Mouse (Mus musculus) hindbrain, embryonic 13.5 days (tissue): Measurements from ENCODE around the gene Eral1. TPM values are rescaled to one million over a fixed set of nuclear protein-coding genes. Genes with fewer than 3 reads are reported as not detected.

ENCODE experiments used
- ATAC-seq: fragments of 200-750 bp; cut with Nextera tagmentation; 2 replicates; pipeline ENCODE4 v1.8.0; 2017; ENCODE audit warnings: moderate TSS enrichment; ENCODE audit not compliant: low FRiP score
- H3K27ac ChIP-seq: fragments of 300-500 bp; sonication (generic); 2 replicates; pipeline ENCODE4 v1.5.1; 2015; ENCODE audit warnings: inconsistent platforms, mild to moderate bottlenecking, moderate library complexity
- H3K27me3 ChIP-seq: fragments of 300-500 bp; sonication (generic); 2 replicates; pipeline ENCODE4 v1.6.1; 2015; ENCODE audit warnings: mild to moderate bottlenecking, inconsistent platforms
- H3K36me3 ChIP-seq: fragments of 300-500 bp; sonication (generic); 2 replicates; pipeline ENCODE4 v1.6.1; 2015; ENCODE audit warnings: mild to moderate bottlenecking, inconsistent platforms
- H3K4me1 ChIP-seq: fragments of 300-500 bp; sonication (generic); replicated peaks from 2 replicates; pipeline ENCODE4 v1.6.1; 2015; ENCODE audit warnings: inconsistent platforms
- H3K4me2 ChIP-seq: fragments of 300-500 bp; sonication (generic); 2 replicates; pipeline ENCODE4 v1.6.1; 2015; ENCODE audit warnings: inconsistent platforms, mild to moderate bottlenecking, moderate library complexity
- H3K4me3 ChIP-seq: fragments of 300-500 bp; sonication (generic); 2 replicates; pipeline ENCODE4 v1.5.1; 2015; ENCODE audit warnings: mild to moderate bottlenecking, inconsistent platforms
- H3K9ac ChIP-seq: fragments of 300-500 bp; sonication (generic); 2 replicates; pipeline ENCODE4 v1.6.1; 2015; ENCODE audit warnings: mild to moderate bottlenecking, inconsistent platforms
- H3K9me3 ChIP-seq: fragments of 300-500 bp; sonication (generic); 2 replicates; pipeline ENCODE4 v1.6.1; 2016; ENCODE audit warnings: inconsistent platforms
- WGBS: fragments of 180-500 bp; shearing (Covaris S2); methylation state at CpG from one replicate; pipeline ENCODE4 v1.1.7; 2015; 5-methylcytosine and 5-hydroxymethylcytosine counted together
- polyA plus RNA-seq: library from polyadenylated mRNA; unstranded; fragments of >200 nt; fragmentation: Nextera tagmentation; extraction: Ambion mirVana; gene quantifications from 2 replicates; pipeline ENCODE4 v1.2.1, GENCODE M21; 2015

The Eral1 gene
- polyA plus RNA-seq: 31.5 and 32.0 TPM in 2 replicates

GRCm38 (mm10) chr11:78079961-78080921 is at the start of gene Eral1:
Gene Eral1, minus strand, starts transcription at chr11:78080383.
- Histone ChIP-seq H3K36me3 (peaks cover 25% of the 10 kb centered on the region), H3K4me1 (peaks cover 16% of the 10 kb centered on the region), H3K27me3 (peaks cover 6% of the 10 kb centered on the region; the same call in 1 of the 2 replicates), H3K9ac (peak within 1 kb of the TSS; percentile 79), H3K4me2 (peak within 1 kb of the TSS; percentile 73), H3K4me3 (peak within 1 kb of the TSS; percentile 72), H3K27ac (peak within 1 kb of the TSS; percentile 83), H3K9me3 (no peaks in the 10 kb centered on the region)
- WGBS: 2% methylated on average over 42 of the region's 42 CpGs
- peak; percentile 94 for ATAC-seq

GRCm38 (mm10) chr11:78129458-78129857 is 49.3 kb upstream of the Eral1 start:
- H3K27ac ChIP-seq: peak overlapping the region; percentile 67
- 71% methylated on average over 8 of the region's 8 CpGs for WGBS
- H3K4me3 ChIP-seq: no peak overlapping the region
- H3K27me3 ChIP-seq: no peaks in the 10 kb centered on the region
- H3K9me3 ChIP-seq: no peaks in the 10 kb centered on the region
- peaks cover 34% of the 10 kb centered on the region for H3K4me1 ChIP-seq
- ATAC-seq: no peak
- no peaks in the 10 kb centered on the region for H3K36me3 ChIP-seq
- no peak overlapping the region for H3K9ac ChIP-seq
- H3K4me2 ChIP-seq: no peak overlapping the region

- Histone ChIP-seq H3K9me3 (no peaks in the 10 kb centered on the region), H3K36me3 (no peaks in the 10 kb centered on the region), H3K27me3 (no peaks in the 10 kb centered on the region), H3K9ac (no peak overlapping the region), H3K27ac (no peak overlapping the region), H3K4me1 (peaks cover 34% of the 10 kb centered on the region), H3K4me3 (no peak overlapping the region), H3K4me2 (no peak overlapping the region)
- WGBS: 90% methylated on average over 4 of the region's 4 CpGs
- no peak for ATAC-seq
Measured at GRCm38 (mm10) chr11:78126739-78127138, 46.6 kb upstream of the Eral1 start.

- Histone ChIP-seq H3K27ac (no peak overlapping the region), H3K9ac (no peak overlapping the region), H3K27me3 (no peaks in the 10 kb centered on the region), H3K4me3 (no peak overlapping the region), H3K9me3 (no peaks in the 10 kb centered on the region), H3K36me3 (no peaks in the 10 kb centered on the region), H3K4me1 (peaks cover 44% of the 10 kb centered on the region), H3K4me2 (no peak overlapping the region)
- 72% methylated on average over 6 of the region's 6 CpGs for WGBS
- no peak for ATAC-seq
Measured at GRCm38 (mm10) chr11:78125691-78126090, 45.5 kb upstream of the Eral1 start.

GRCm38 (mm10) chr11:78123782-78124181 is 43.6 kb upstream of the Eral1 start:
- Histone ChIP-seq H3K9me3 (no peaks in the 10 kb centered on the region), H3K4me3 (no peak overlapping the region), H3K4me1 (peaks cover 53% of the 10 kb centered on the region), H3K4me2 (no peak overlapping the region), H3K27ac (no peak overlapping the region), H3K36me3 (no peaks in the 10 kb centered on the region), H3K27me3 (no peaks in the 10 kb centered on the region), H3K9ac (no peak overlapping the region)
- ATAC-seq: no peak

- no peak overlapping the region for H3K9ac ChIP-seq
- H3K36me3 ChIP-seq: no peaks in the 10 kb centered on the region
- H3K9me3 ChIP-seq: no peaks in the 10 kb centered on the region
- no peak overlapping the region for H3K4me2 ChIP-seq
- H3K27me3 ChIP-seq: no peaks in the 10 kb centered on the region
- no peak for ATAC-seq
- no peak overlapping the region for H3K4me3 ChIP-seq
- 88% methylated on average over 4 of the region's 4 CpGs for WGBS
- no peak overlapping the region for H3K27ac ChIP-seq
- H3K4me1 ChIP-seq: peaks cover 55% of the 10 kb centered on the region
Measured at GRCm38 (mm10) chr11:78122815-78123214, 42.6 kb upstream of the Eral1 start.

DNA sequence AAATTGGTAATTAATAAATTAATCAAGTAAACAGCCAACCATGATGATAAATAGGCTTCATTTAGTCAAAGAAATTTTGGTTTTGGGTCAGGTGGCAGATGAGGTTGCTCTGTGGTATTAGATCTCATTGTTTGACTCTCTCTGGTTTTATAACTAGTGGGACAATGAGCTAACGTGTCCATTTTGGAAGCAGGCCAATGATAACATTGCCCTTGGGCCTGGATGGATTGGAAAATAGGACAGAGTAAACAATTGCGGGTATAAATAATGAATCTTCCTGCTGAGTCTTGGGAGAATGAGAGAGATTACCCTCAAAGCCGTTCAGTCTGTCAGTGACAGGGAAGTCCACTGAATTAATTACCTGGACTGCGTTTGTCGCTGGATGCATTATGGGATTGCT is 41.0 kb upstream of the Eral1 start:
- 31% methylated on average over 5 of the region's 5 CpGs for WGBS
- no peaks in the 10 kb centered on the region for H3K36me3 ChIP-seq
- H3K4me2 ChIP-seq: no peak overlapping the region
- no peaks in the 10 kb centered on the region for H3K9me3 ChIP-seq
- ATAC-seq: no peak
- H3K4me3 ChIP-seq: no peak overlapping the region
- H3K9ac ChIP-seq: no peak overlapping the region
- no peaks in the 10 kb centered on the region for H3K27me3 ChIP-seq
- peaks cover 60% of the 10 kb centered on the region for H3K4me1 ChIP-seq
- peak overlapping the region; percentile 52; the same call in 1 of the 2 replicates for H3K27ac ChIP-seq

GRCm38 (mm10) chr11:78119898-78120297 is 39.7 kb upstream of the Eral1 start:
- H3K27ac ChIP-seq: no peak overlapping the region
- H3K9me3 ChIP-seq: no peaks in the 10 kb centered on the region
- H3K36me3 ChIP-seq: no peaks in the 10 kb centered on the region
- H3K4me2 ChIP-seq: no peak overlapping the region
- H3K4me1 ChIP-seq: peaks cover 58% of the 10 kb centered on the region
- H3K9ac ChIP-seq: no peak overlapping the region
- 85% methylated on average over 8 of the region's 8 CpGs for WGBS
- H3K4me3 ChIP-seq: no peak overlapping the region
- H3K27me3 ChIP-seq: no peaks in the 10 kb centered on the region
- no peak for ATAC-seq

GRCm38 (mm10) chr11:78118467-78118866 is 38.3 kb upstream of the Eral1 start:
- Histone ChIP-seq H3K36me3 (no peaks in the 10 kb centered on the region), H3K4me2 (no peak overlapping the region), H3K27ac (no peak overlapping the region), H3K4me3 (no peak overlapping the region), H3K9ac (no peak overlapping the region), H3K27me3 (no peaks in the 10 kb centered on the region), H3K4me1 (peaks cover 71% of the 10 kb centered on the region), H3K9me3 (no peaks in the 10 kb centered on the region)
- no peak for ATAC-seq

GRCm38 (mm10) chr11:78116146-78116410 is 35.9 kb upstream of the Eral1 start:
- peaks cover 72% of the 10 kb centered on the region for H3K4me1 ChIP-seq

GRCm38 (mm10) chr11:78115367-78116145 is 35.4 kb upstream of the Eral1 start:
- Histone ChIP-seq H3K4me3 (peak overlapping the region; percentile 76), H3K4me1 (peaks cover 67% of the 10 kb centered on the region), H3K9ac (peak overlapping the region; percentile 89), H3K9me3 (no peaks in the 10 kb centered on the region), H3K4me2 (peak overlapping the region; percentile 77), H3K27me3 (no peaks in the 10 kb centered on the region), H3K27ac (peak overlapping the region; percentile 97), H3K36me3 (no peaks in the 10 kb centered on the region)
- WGBS: under 1% methylated on average over 32 of the region's 37 CpGs
- ATAC-seq: peak; percentile 100

More at GRCm38 (mm10) chr11:78116146-78116410, 35.9 kb upstream of the Eral1 start:
- WGBS: 11% methylated on average over 5 of the region's 5 CpGs
- Histone ChIP-seq H3K27me3 (no peaks in the 10 kb centered on the region), H3K4me2 (peak overlapping the region; percentile 77), H3K36me3 (no peaks in the 10 kb centered on the region), H3K27ac (peak overlapping the region; percentile 97), H3K9ac (peak overlapping the region; percentile 89), H3K9me3 (no peaks in the 10 kb centered on the region), H3K4me3 (peak overlapping the region; percentile 76)
- no peak for ATAC-seq

- WGBS: 10% methylated on average over 19 of the region's 19 CpGs
- ATAC-seq: no peak
- Histone ChIP-seq H3K27me3 (no peaks in the 10 kb centered on the region), H3K4me2 (peak overlapping the region; percentile 77), H3K27ac (peak overlapping the region; percentile 97), H3K4me1 (peaks cover 61% of the 10 kb centered on the region), H3K4me3 (peak overlapping the region; percentile 76), H3K9ac (peak overlapping the region; percentile 89), H3K9me3 (no peaks in the 10 kb centered on the region), H3K36me3 (no peaks in the 10 kb centered on the region)
Measured at GRCm38 (mm10) chr11:78114676-78115366, 34.6 kb upstream of the Eral1 start.
